Mouse (Mus musculus) cerebellum, adult 11-12 months (tissue): ENCODE data around the gene Mettl7a3.

ENCODE experiments used
- DNase-seq: peaks from one replicate; pipeline ENCODE4 v3.0.0; 2022

Mettl7a3 gene

GRCm38 (mm10) chr15:100388886-100389285 is 54.2 kb downstream of the Mettl7a3 start:
- DNase-seq, result no peak
